11 mouse cellular contexts compared by ENCODE assay signal in genomic region chr11:90616431-90616830, GRCm38 (mm10). TPM values are rescaled to one million over a fixed set of nuclear protein-coding genes. Genes with fewer than 3 reads are reported as not detected.
DNase-seq lines count a peak whose midpoint lies in the region; ATAC-seq and TF ChIP-seq lines count a peak whose summit lies in the region.
"Had no signal": no experiment of that assay in that cellular context is flagged by ENCODE, and none has a peak within 500 bp of the region (broad histone marks: within the 10 kb centered on the region; RNA-seq: fewer than 3 reads in every experiment).

No protein-coding gene starts in this region.

- ATAC-seq in limb, embryonic 14.5 days (ENCODE audit: low FRiP score, low read depth): no peak
- ATAC-seq in megakaryocyte-erythroid progenitor cell, adult 5-6 weeks (replicated peaks; ENCODE audit: low FRiP score, low TSS enrichment, poor library complexity, severe bottlenecking): 0 out of 2 replicates have a peak, but pooled peaks have one; percentile 49

- DNase-seq in limb, embryonic 14.5 days (ENCODE audit: low spot score): peak; percentile 30
- DNase-seq in limb, embryonic 10.5 days (ENCODE audit: low spot score): no peak
- DNase-seq in R1 (ENCODE audit: low read depth, low spot score): peak; percentile 22
- no peak for DNase-seq in right cerebral cortex, postnatal 25 days
- no peak for DNase-seq in cerebellum, adult 18-20 months
- DNase-seq: adrenal gland, postnatal 10 days; kidney, postnatal 4 days had no signal

- no peak overlapping the region for H3K27ac ChIP-seq in limb, embryonic 14.5 days (replicated peaks; ENCODE audit: low read depth, low read length)
- no peak overlapping the region for H3K27ac ChIP-seq in limb, embryonic 10.5 days
- H3K27ac ChIP-seq: embryonic facial prominence, embryonic 15.5 days; macrophage had no signal

- H3K36me3 ChIP-seq in limb, embryonic 14.5 days (ENCODE audit: control insufficient read depth, insufficient read depth, low read length): peaks cover 15% of the 10 kb centered on the region; the same call in 1 of the 2 replicates
- peaks cover 69% of the 10 kb centered on the region for H3K36me3 ChIP-seq in limb, embryonic 10.5 days
- H3K36me3 ChIP-seq in E14TG2a.4 (ENCODE audit: insufficient read depth, low read length): peaks cover 4% of the 10 kb centered on the region; the same call in 1 of the 2 replicates

- H3K27me3 ChIP-seq in limb, embryonic 14.5 days (ENCODE audit: control insufficient read depth, insufficient read depth, low read length): no peaks in the 10 kb centered on the region
- H3K27me3 ChIP-seq in limb, embryonic 10.5 days (ENCODE audit: low read depth, poor library complexity, severe bottlenecking): no peaks in the 10 kb centered on the region
- H3K27me3 ChIP-seq in E14TG2a.4 (ENCODE audit: insufficient read depth, low read length): no peaks in the 10 kb centered on the region
- H3K27me3 ChIP-seq: embryonic facial prominence, embryonic 15.5 days had no signal

- H3K9ac ChIP-seq in limb, embryonic 14.5 days (ENCODE audit: low read depth, low read length, severe bottlenecking): no peak overlapping the region
- H3K9ac ChIP-seq: embryonic facial prominence, embryonic 15.5 days had no signal

- H3K4me3 ChIP-seq in limb, embryonic 14.5 days (replicated peaks; ENCODE audit: low read length): no peak overlapping the region
- H3K4me3 ChIP-seq in limb, embryonic 10.5 days: no peak overlapping the region
- no peak overlapping the region for H3K4me3 ChIP-seq in E14TG2a.4 (replicated peaks; ENCODE audit: low read length)
- H3K4me3 ChIP-seq: embryonic facial prominence, embryonic 15.5 days had no signal

- no peak for TF ChIP-seq POLR2A in limb, embryonic 14.5 days (IDR thresholded peaks at IDR 0.05; ENCODE audit: borderline replicate concordance, extremely low read depth, insufficient read depth, insufficient read length)

- no peaks in the 10 kb centered on the region for H3K9me3 ChIP-seq in limb, embryonic 14.5 days (ENCODE audit: control insufficient read depth, low read length)
- H3K9me3 ChIP-seq in limb, embryonic 10.5 days (replicated peaks): no peaks in the 10 kb centered on the region
- no peaks in the 10 kb centered on the region for H3K9me3 ChIP-seq in E14TG2a.4 (ENCODE audit: low read length)
- H3K9me3 ChIP-seq: embryonic facial prominence, embryonic 15.5 days had no signal

- H3K4me1 ChIP-seq in limb, embryonic 14.5 days (ENCODE audit: control insufficient read depth, insufficient read depth, low read length): no peaks in the 10 kb centered on the region
- H3K4me1 ChIP-seq in limb, embryonic 10.5 days: no peaks in the 10 kb centered on the region
- no peaks in the 10 kb centered on the region for H3K4me1 ChIP-seq in E14TG2a.4 (replicated peaks; ENCODE audit: low read depth, low read length)
- H3K4me1 ChIP-seq: embryonic facial prominence, embryonic 15.5 days had no signal

- H3K4me2 ChIP-seq in limb, embryonic 14.5 days (replicated peaks; ENCODE audit: low read depth, low read length, severe bottlenecking): no peak overlapping the region
- H3K4me2 ChIP-seq: embryonic facial prominence, embryonic 15.5 days had no signal

- TF ChIP-seq CTCF in E14TG2a.4 (conservative IDR thresholded peaks at IDR 0.05; ENCODE audit: low read length): peak; percentile 23; the same call in 1 of the 2 replicates

RNA-seq across cellular contexts. Expression of gene Stxbp4, which starts 21.5 kb away (rescaled TPM):
- polyA plus RNA-seq in limb, embryonic 14.5 days (2012; rRNA removed): 11.1 and 12.1 TPM in 2 replicates
- 21.8 and 26.9 TPM in 2 replicates for polyA plus RNA-seq in limb, embryonic 14.5 days (2014; fragmentation: Nextera tagmentation; extraction: Ambion mirVana)
- polyA plus RNA-seq in limb, embryonic 10.5 days (2016; fragmentation: Nextera tagmentation; extraction: Ambion mirVana): 33.0 and 37.4 TPM in 2 replicates
- 14.0 and 20.4 TPM in 2 replicates for total RNA-seq in megakaryocyte-erythroid progenitor cell, adult 5-6 weeks (2014; fragmentation: Nextera tagmentation)
- 4.1 and 7.0 TPM in 2 replicates for total RNA-seq in megakaryocyte-erythroid progenitor cell, adult 5-6 weeks (2017)

RNA-seq across cellular contexts. Expression of gene Cox11, which starts 21.5 kb away (rescaled TPM):
- polyA plus RNA-seq in limb, embryonic 14.5 days (2012; rRNA removed): 33.7 and 34.9 TPM in 2 replicates
- 26.6 and 28.1 TPM in 2 replicates for polyA plus RNA-seq in limb, embryonic 14.5 days (2014; fragmentation: Nextera tagmentation; extraction: Ambion mirVana)
- 33.3 and 41.7 TPM in 2 replicates for polyA plus RNA-seq in limb, embryonic 10.5 days (2016; fragmentation: Nextera tagmentation; extraction: Ambion mirVana)
- 37.0 and 40.1 TPM in 2 replicates for total RNA-seq in megakaryocyte-erythroid progenitor cell, adult 5-6 weeks (2014; fragmentation: Nextera tagmentation)
- 15.5 and 37.0 TPM in 2 replicates for total RNA-seq in megakaryocyte-erythroid progenitor cell, adult 5-6 weeks (2017)

Comparison
In these comparisons a context has a peak if more than half of its experiments do, and no peak if none do; other contexts are left out.
1. DNase-seq: peak in limb, embryonic 14.5 days (single experiment) and R1 (single experiment); none in limb, embryonic 10.5 days (single experiment), right cerebral cortex, postnatal 25 days (single experiment) and cerebellum, adult 18-20 months (0 of 2).